Mouse (Mus musculus): ENCODE measurements around the gene Exoc2.

Exoc2 gene

GRCm38 (mm10) chr13:30971047-30971446 lies 2.8 kb downstream of the Exoc2 start:
- DNase-seq, result no peak

GRCm38 (mm10) chr13:30968311-30968710 lies 5.6 kb downstream of the Exoc2 start:
- peak in 1 of 2 experiments; percentile 35 for DNase-seq

- DNase-seq, result no peak
Measured at GRCm38 (mm10) chr13:30966507-30966911, 7.4 kb downstream of the Exoc2 start.

GRCm38 (mm10) chr13:30961932-30962331 lies 12.0 kb downstream of the Exoc2 start:
- no peak for DNase-seq

GRCm38 (mm10) chr13:30960714-30961113 lies 13.2 kb downstream of the Exoc2 start:
- DNase-seq, result no peak

- no peak for DNase-seq
Measured at GRCm38 (mm10) chr13:30953580-30953979, 20.3 kb downstream of the Exoc2 start.

GRCm38 (mm10) chr13:30952044-30952443 lies 21.8 kb downstream of the Exoc2 start:
- no peak for DNase-seq

- no peak for DNase-seq
Measured at GRCm38 (mm10) chr13:30949181-30949580, 24.7 kb downstream of the Exoc2 start.

- DNase-seq, result no peak
Measured at GRCm38 (mm10) chr13:30947540-30947939, 26.4 kb downstream of the Exoc2 start, which contains the start of gene Hus1b. TSS of gene Hus1b (minus strand) at chr13:30947759.

- DNase-seq, result peak in 1 of 2 experiments; percentile 37
Measured at GRCm38 (mm10) chr13:30947129-30947528, 26.8 kb downstream of the Exoc2 start.

- no peak for DNase-seq
Measured at GRCm38 (mm10) chr13:30945788-30946187, 28.1 kb downstream of the Exoc2 start.

- DNase-seq, result no peak
Measured at GRCm38 (mm10) chr13:30932972-30933371, 40.9 kb downstream of the Exoc2 start.

- DNase-seq, result no peak
Measured at GRCm38 (mm10) chr13:30931613-30932012, 42.3 kb downstream of the Exoc2 start.

GRCm38 (mm10) chr13:30929119-30929518 lies 44.8 kb downstream of the Exoc2 start:
- no peak for DNase-seq

GRCm38 (mm10) chr13:30924269-30924668 lies 49.6 kb downstream of the Exoc2 start:
- DNase-seq, result no peak

GRCm38 (mm10) chr13:30921914-30922313 lies 52.0 kb downstream of the Exoc2 start:
- DNase-seq, result no peak

GRCm38 (mm10) chr13:30913757-30914156 lies 60.1 kb downstream of the Exoc2 start:
- DNase-seq, result no peak

- no peak for DNase-seq
Measured at GRCm38 (mm10) chr13:30913028-30913427, 60.9 kb downstream of the Exoc2 start.

- DNase-seq, result no peak
Measured at GRCm38 (mm10) chr13:30911931-30912625, 61.8 kb downstream of the Exoc2 start.

- no peak for DNase-seq
Measured at GRCm38 (mm10) chr13:30910889-30911288, 63.0 kb downstream of the Exoc2 start.

GRCm38 (mm10) chr13:30902286-30902685 lies 71.6 kb downstream of the Exoc2 start:
- DNase-seq, result no peak

- DNase-seq, result no peak
Measured at GRCm38 (mm10) chr13:30901387-30902041, 72.4 kb downstream of the Exoc2 start.

GRCm38 (mm10) chr13:30894015-30894634 lies 79.8 kb downstream of the Exoc2 start:
- no peak for DNase-seq

GRCm38 (mm10) chr13:30892315-30892714 lies 81.6 kb downstream of the Exoc2 start:
- no peak for DNase-seq

All from kidney, postnatal 25 days (tissue).